Mouse (Mus musculus): ENCODE data around the gene Usb1. TPM values are rescaled to one million over a fixed set of nuclear protein-coding genes. Genes with fewer than 3 reads are reported as not detected.

Usb1 gene
- polyA plus RNA-seq (2015; fragmentation: Nextera tagmentation; extraction: Ambion mirVana): 35.7 and 39.8 TPM in 2 replicates

GRCm38 (mm10) chr8:95331720-95332436 lies at the start of gene Usb1, which contains the start of gene Zfp319:
Usb1 (plus strand) TSS chr8:95332284.
Zfp319 (minus strand) TSS chr8:95331950.
- Histone ChIP-seq H3K9me3 (ENCODE audit: control insufficient read depth, low read length) (no peaks in the 10 kb centered on the region), H3K27ac (ENCODE audit: low read depth, low read length) (peak within 1 kb of the TSS; percentile 98), H3K4me3 (ENCODE audit: low read length) (peak within 1 kb of the TSS; percentile 79), H3K27me3 (replicated peaks; ENCODE audit: control insufficient read depth, insufficient read depth, low read length) (no peaks in the 10 kb centered on the region), H3K4me1 (ENCODE audit: control insufficient read depth, insufficient read depth, low read depth, low read length) (peaks cover 18% of the 10 kb centered on the region), H3K36me3 (ENCODE audit: control insufficient read depth, insufficient read depth, low read length) (peaks cover 28% of the 10 kb centered on the region), H3K4me2 (ENCODE audit: low read length) (peak within 1 kb of the TSS; percentile 86), H3K9ac (ENCODE audit: low read depth, low read length) (peak within 1 kb of the TSS; percentile 94)
- under 1% methylated on average over 69 of the region's 80 CpGs for WGBS
- peak; percentile 93 for ATAC-seq

GRCm38 (mm10) chr8:95289066-95289650 lies 42.9 kb upstream of the Usb1 start:
- WGBS: 63% methylated on average over 6 of the region's 6 CpGs
- Histone ChIP-seq H3K9ac (ENCODE audit: low read depth, low read length) (no peak overlapping the region), H3K4me1 (ENCODE audit: control insufficient read depth, insufficient read depth, low read depth, low read length) (no peaks in the 10 kb centered on the region; the same call in 1 of the 2 replicates), H3K9me3 (ENCODE audit: control insufficient read depth, low read length) (no peaks in the 10 kb centered on the region; the same call in 1 of the 2 replicates), H3K36me3 (ENCODE audit: control insufficient read depth, insufficient read depth, low read length) (no peaks in the 10 kb centered on the region), H3K4me2 (ENCODE audit: low read length) (no peak overlapping the region), H3K27ac (ENCODE audit: low read depth, low read length) (no peak overlapping the region), H3K4me3 (ENCODE audit: low read length) (no peak overlapping the region), H3K27me3 (replicated peaks; ENCODE audit: control insufficient read depth, insufficient read depth, low read length) (no peaks in the 10 kb centered on the region)
- ATAC-seq: 0 out of 2 replicates have a peak, but pooled peaks have one; percentile 50

- no peaks in the 10 kb centered on the region; the same call in 1 of the 2 replicates for H3K4me1 ChIP-seq (ENCODE audit: control insufficient read depth, insufficient read depth, low read depth, low read length)
- no peaks in the 10 kb centered on the region for H3K36me3 ChIP-seq (ENCODE audit: control insufficient read depth, insufficient read depth, low read length)
- 74% methylated on average over 11 of the region's 11 CpGs for WGBS
- no peak overlapping the region for H3K9ac ChIP-seq (ENCODE audit: low read depth, low read length)
- H3K9me3 ChIP-seq (ENCODE audit: control insufficient read depth, low read length): no peaks in the 10 kb centered on the region
- H3K27ac ChIP-seq (ENCODE audit: low read depth, low read length): no peak overlapping the region; the same call in 1 of the 2 replicates
- H3K4me3 ChIP-seq (ENCODE audit: low read length): no peak overlapping the region
- no peaks in the 10 kb centered on the region for H3K27me3 ChIP-seq (replicated peaks; ENCODE audit: control insufficient read depth, insufficient read depth, low read length)
- ATAC-seq: peak; percentile 11; the same call in 1 of the 2 replicates
- H3K4me2 ChIP-seq (ENCODE audit: low read length): 0 out of 2 replicates have a peak overlapping the region, but pooled peaks have one; percentile 18
These were observed 38.9 kb upstream of the Usb1 start for GRCm38 (mm10) chr8:95293172-95293571.

- Histone ChIP-seq H3K4me2 (ENCODE audit: low read length) (peak overlapping the region; percentile 8; the same call in 1 of the 2 replicates), H3K27ac (ENCODE audit: low read depth, low read length) (peak overlapping the region; percentile 46; the same call in 1 of the 2 replicates), H3K9me3 (ENCODE audit: control insufficient read depth, low read length) (no peaks in the 10 kb centered on the region), H3K9ac (ENCODE audit: low read depth, low read length) (no peak overlapping the region), H3K27me3 (replicated peaks; ENCODE audit: control insufficient read depth, insufficient read depth, low read length) (no peaks in the 10 kb centered on the region), H3K4me3 (ENCODE audit: low read length) (no peak overlapping the region), H3K4me1 (ENCODE audit: control insufficient read depth, insufficient read depth, low read depth, low read length) (no peaks in the 10 kb centered on the region; the same call in 1 of the 2 replicates), H3K36me3 (ENCODE audit: control insufficient read depth, insufficient read depth, low read length) (no peaks in the 10 kb centered on the region)
- peak; percentile 63 for ATAC-seq
- 59% methylated on average over 7 of the region's 7 CpGs for WGBS
These were observed 38.2 kb upstream of the Usb1 start for GRCm38 (mm10) chr8:95293891-95294290.

GRCm38 (mm10) chr8:95302410-95302809 lies 29.7 kb upstream of the Usb1 start:
- H3K4me3 ChIP-seq (ENCODE audit: low read length): no peak overlapping the region
- no peak for ATAC-seq
- H3K9ac ChIP-seq (ENCODE audit: low read depth, low read length): no peak overlapping the region
- no peaks in the 10 kb centered on the region for H3K27me3 ChIP-seq (replicated peaks; ENCODE audit: control insufficient read depth, insufficient read depth, low read length)
- H3K27ac ChIP-seq (ENCODE audit: low read depth, low read length): no peak overlapping the region
- no peaks in the 10 kb centered on the region for H3K9me3 ChIP-seq (ENCODE audit: control insufficient read depth, low read length)
- no peak overlapping the region for H3K4me2 ChIP-seq (ENCODE audit: low read length)
- 22% methylated on average over 5 of the region's 5 CpGs for WGBS
- H3K4me1 ChIP-seq (ENCODE audit: control insufficient read depth, insufficient read depth, low read depth, low read length): no peaks in the 10 kb centered on the region
- no peaks in the 10 kb centered on the region for H3K36me3 ChIP-seq (ENCODE audit: control insufficient read depth, insufficient read depth, low read length)

- Histone ChIP-seq H3K9ac (ENCODE audit: low read depth, low read length) (no peak overlapping the region), H3K4me1 (ENCODE audit: control insufficient read depth, insufficient read depth, low read depth, low read length) (no peaks in the 10 kb centered on the region), H3K27ac (ENCODE audit: low read depth, low read length) (no peak overlapping the region), H3K9me3 (ENCODE audit: control insufficient read depth, low read length) (no peaks in the 10 kb centered on the region), H3K27me3 (replicated peaks; ENCODE audit: control insufficient read depth, insufficient read depth, low read length) (no peaks in the 10 kb centered on the region), H3K4me2 (ENCODE audit: low read length) (no peak overlapping the region), H3K4me3 (ENCODE audit: low read length) (no peak overlapping the region), H3K36me3 (ENCODE audit: control insufficient read depth, insufficient read depth, low read length) (no peaks in the 10 kb centered on the region)
- no peak for ATAC-seq
- WGBS: 69% methylated on average over 4 of the region's 4 CpGs
These were observed 26.6 kb upstream of the Usb1 start for GRCm38 (mm10) chr8:95305526-95305925.

- Histone ChIP-seq H3K27ac (ENCODE audit: low read depth, low read length) (no peak within 1 kb of the TSS), H3K4me1 (ENCODE audit: control insufficient read depth, insufficient read depth, low read depth, low read length) (no peaks in the 10 kb centered on the region), H3K4me3 (ENCODE audit: low read length) (no peak within 1 kb of the TSS), H3K27me3 (replicated peaks; ENCODE audit: control insufficient read depth, insufficient read depth, low read length) (no peaks in the 10 kb centered on the region), H3K4me2 (ENCODE audit: low read length) (no peak within 1 kb of the TSS), H3K9ac (ENCODE audit: low read depth, low read length) (no peak within 1 kb of the TSS), H3K9me3 (ENCODE audit: control insufficient read depth, low read length) (no peaks in the 10 kb centered on the region), H3K36me3 (ENCODE audit: control insufficient read depth, insufficient read depth, low read length) (no peaks in the 10 kb centered on the region)
- WGBS: 56% methylated on average over 6 of the region's 6 CpGs
- ATAC-seq: no peak
These were observed 25.7 kb upstream of the Usb1 start, which contains the start of gene Cngb1 for GRCm38 (mm10) chr8:95306431-95306830. Cngb1 (minus strand) TSS chr8:95306585.

GRCm38 (mm10) chr8:95310342-95310970 lies 21.6 kb upstream of the Usb1 start, which contains the start of gene Tepp:
Tepp (plus strand) TSS chr8:95310566.
- H3K4me3 ChIP-seq (ENCODE audit: low read length): no peak within 1 kb of the TSS
- no peaks in the 10 kb centered on the region for H3K27me3 ChIP-seq (replicated peaks; ENCODE audit: control insufficient read depth, insufficient read depth, low read length)
- WGBS: 25% methylated on average over 6 of the region's 6 CpGs
- no peaks in the 10 kb centered on the region for H3K9me3 ChIP-seq (ENCODE audit: control insufficient read depth, low read length)
- H3K4me1 ChIP-seq (ENCODE audit: control insufficient read depth, insufficient read depth, low read depth, low read length): no peaks in the 10 kb centered on the region
- H3K27ac ChIP-seq (ENCODE audit: low read depth, low read length): no peak within 1 kb of the TSS
- H3K9ac ChIP-seq (ENCODE audit: low read depth, low read length): no peak within 1 kb of the TSS
- no peak within 1 kb of the TSS for H3K4me2 ChIP-seq (ENCODE audit: low read length)
- H3K36me3 ChIP-seq (ENCODE audit: control insufficient read depth, insufficient read depth, low read length): no peaks in the 10 kb centered on the region
- no peak for ATAC-seq

- Histone ChIP-seq H3K27ac (ENCODE audit: low read depth, low read length) (no peak overlapping the region), H3K9ac (ENCODE audit: low read depth, low read length) (no peak overlapping the region), H3K4me1 (ENCODE audit: control insufficient read depth, insufficient read depth, low read depth, low read length) (no peaks in the 10 kb centered on the region), H3K27me3 (replicated peaks; ENCODE audit: control insufficient read depth, insufficient read depth, low read length) (no peaks in the 10 kb centered on the region), H3K4me3 (ENCODE audit: low read length) (no peak overlapping the region), H3K4me2 (ENCODE audit: low read length) (no peak overlapping the region), H3K9me3 (ENCODE audit: control insufficient read depth, low read length) (no peaks in the 10 kb centered on the region), H3K36me3 (ENCODE audit: control insufficient read depth, insufficient read depth, low read length) (no peaks in the 10 kb centered on the region)
- no peak for ATAC-seq
- 69% methylated on average over 18 of the region's 18 CpGs for WGBS
These were observed 19.2 kb upstream of the Usb1 start for GRCm38 (mm10) chr8:95312836-95313235.

All from hindbrain, embryonic 16.5 days (tissue).